Mouse (Mus musculus) heart, adult 2 months (tissue): Measurements from ENCODE around the gene 4933428G20Rik.

ENCODE experiments used
- CTCF ChIP-seq: fragments of 200-600 bp; IDR thresholded peaks from 2 replicates; pipeline ENCODE4 v1.8.1; 2022; ENCODE audit warnings: antibody characterized with exemption, mild to moderate bottlenecking, moderate library complexity
- POLR2A ChIP-seq: fragments of 200-500 bp; IDR thresholded peaks from 2 replicates; pipeline ENCODE4 v1.6.1; 2011; ENCODE audit warnings: mild to moderate bottlenecking, low read depth, low read length, control low read depth; ENCODE audit not compliant: insufficient read depth

GRCm38 (mm10) chr11:97489589-97490324 is 10.4 kb downstream of the 4933428G20Rik start:
- peak; percentile 97 for TF ChIP-seq CTCF
- TF ChIP-seq POLR2A: no peak
